ENCODE assay signal across 29 mouse cellular contexts in genomic region chr7:55889996-55890395, GRCm38 (mm10). TPM values are rescaled to one million over a fixed set of nuclear protein-coding genes. Genes with fewer than 3 reads are reported as not detected.
DNase-seq lines count a peak whose midpoint lies in the region; ATAC-seq and TF ChIP-seq lines count a peak whose summit lies in the region.
"Had no signal": no experiment of that assay in that cellular context is flagged by ENCODE, and none has a peak within 500 bp of the region (broad histone marks: within the 10 kb centered on the region; RNA-seq: fewer than 3 reads in every experiment).

No protein-coding gene starts in this region.

- no peak for DNase-seq in left cerebral cortex, adult 2 months (ENCODE audit: extremely low spot score in 1 of 2, low spot score in 2 of 2)
- no peak for DNase-seq in left cerebral cortex, postnatal 14 days (ENCODE audit: low spot score in 2 of 2)
- DNase-seq in T-cell, adult 2 months (ENCODE audit: low spot score): peak; percentile 52
- DNase-seq in naive thymus-derived CD4-positive, alpha-beta T cell, adult 2 months (ENCODE audit: low read depth): peak; percentile 55
- DNase-seq in gastrocnemius, postnatal 4 days (ENCODE audit: low spot score in 2 of 2): no peak
- no peak for DNase-seq in thymus, postnatal 25 days
- DNase-seq in forebrain, postnatal 0 days: no peak
- DNase-seq: adrenal gland, adult 2 months; adrenal gland, postnatal 10 days; adrenal gland, postnatal 25 days; cerebellum, adult 11 months; cerebellum, adult 18-20 months; cerebellum, adult 8-10 months; cerebellum, adult 9-11 months; cerebellum, postnatal 14 days; cerebellum, postnatal 36 days; embryo, embryonic 11 days had no signal

- no peak for TF ChIP-seq CTCF in left cerebral cortex, adult 2 months (IDR thresholded peaks at IDR 0.05)
- TF ChIP-seq CTCF in forebrain, postnatal 0 days (IDR thresholded peaks at IDR 0.05; ENCODE audit: low read depth): no peak

- no peaks in the 10 kb centered on the region for H3K27me3 ChIP-seq in forebrain, postnatal 0 days (ENCODE audit: insufficient read depth, low read length)
- H3K27me3 ChIP-seq: CH12.LX; embryonic facial prominence, embryonic 13.5 days; embryonic facial prominence, embryonic 15.5 days; forebrain, embryonic 12.5 days; Patski had no signal

- peaks cover 51% of the 10 kb centered on the region for H3K36me3 ChIP-seq in forebrain, postnatal 0 days (ENCODE audit: insufficient read depth)

- intact Hi-C loops in left cerebral cortex, adult 2 months (cut with DNase I): loop anchor here (5.0 kb wide), 1 partner anchor 48 kb away; the partner anchor contains the start of gene Cyfip1
- intact Hi-C loops in left cerebral cortex, postnatal 14 days (cut with DNase I): no loop called here

- H3K4me2 ChIP-seq in forebrain, postnatal 0 days (ENCODE audit: low read depth): no peak overlapping the region
- H3K4me2 ChIP-seq: embryonic facial prominence, embryonic 13.5 days; embryonic facial prominence, embryonic 15.5 days; forebrain, embryonic 12.5 days had no signal

- no peak overlapping the region for H3K4me3 ChIP-seq in left cerebral cortex, adult 2 months
- H3K4me3 ChIP-seq in forebrain, postnatal 0 days (ENCODE audit: low read depth, low read length): no peak overlapping the region
- H3K4me3 ChIP-seq: embryonic facial prominence, embryonic 13.5 days; embryonic facial prominence, embryonic 15.5 days; erythroblast, embryonic 14.5 days; forebrain, embryonic 10.5 days; forebrain, embryonic 12.5 days had no signal

- no peak overlapping the region for H3K9ac ChIP-seq in forebrain, postnatal 0 days
- H3K9ac ChIP-seq: embryonic facial prominence, embryonic 13.5 days; embryonic facial prominence, embryonic 15.5 days; forebrain, embryonic 12.5 days had no signal

- 0 out of 2 replicates have a peak overlapping the region, but pooled peaks have one; percentile 3 for H3K27ac ChIP-seq in left cerebral cortex, adult 2 months
- H3K27ac ChIP-seq in forebrain, postnatal 0 days (ENCODE audit: low read depth, low read length): no peak overlapping the region
- H3K27ac ChIP-seq: embryonic facial prominence, embryonic 13.5 days; embryonic facial prominence, embryonic 15.5 days; forebrain, embryonic 10.5 days; forebrain, embryonic 12.5 days had no signal

- no peaks in the 10 kb centered on the region for H3K4me1 ChIP-seq in forebrain, postnatal 0 days (ENCODE audit: insufficient read depth)
- H3K4me1 ChIP-seq: embryonic facial prominence, embryonic 13.5 days; embryonic facial prominence, embryonic 15.5 days; forebrain, embryonic 10.5 days; forebrain, embryonic 12.5 days had no signal

- 91% methylated on average over 4 of the region's 4 CpGs for WGBS in forebrain, postnatal 0 days

- H3K9me3 ChIP-seq in forebrain, postnatal 0 days (ENCODE audit: low read length): no peaks in the 10 kb centered on the region
- H3K9me3 ChIP-seq: embryonic facial prominence, embryonic 13.5 days; embryonic facial prominence, embryonic 15.5 days; forebrain, embryonic 10.5 days; forebrain, embryonic 12.5 days; G1E had no signal

- 0 out of 2 replicates have a peak, but pooled peaks have one; percentile 36 for ATAC-seq in neutrophil, adult 5-6 weeks (ENCODE audit: extremely low read depth, insufficient number of reproducible peaks, low FRiP score, poor library complexity, severe bottlenecking)
- ATAC-seq in forebrain, postnatal 0 days: no peak
- ATAC-seq: CD4-positive, CD25-positive, alpha-beta regulatory T cell, adult 4 months; forebrain, embryonic 14.5 days; forebrain, embryonic 16.5 days; Patski had no signal

RNA-seq across cellular contexts. Expression of gene Cyfip1, which starts 48.5 kb away (rescaled TPM):
- 10 to 100 TPM; 68.1 to 75.4 TPM for total RNA-seq in left cerebral cortex, adult 2 months (2021)
- 10 to 100 TPM; 71.3 to 75.2 TPM for total RNA-seq in left cerebral cortex, postnatal 14 days (2021)
- 27.6 and 43.7 TPM in 2 replicates for total RNA-seq in neutrophil, adult 5-6 weeks (2017)
- total RNA-seq in gastrocnemius, postnatal 4 days (2021): 10 to 100 TPM; 53.7 to 56.1 TPM
- 42.2 and 43.3 TPM in 2 replicates for total RNA-seq in forebrain, postnatal 0 days (2014; rRNA removed)
- polyA plus RNA-seq in forebrain, postnatal 0 days (2015; fragmentation: Nextera tagmentation; extraction: Ambion mirVana): 27.9 and 41.7 TPM in 2 replicates

Comparison
In these comparisons a context has a peak if more than half of its experiments do, and no peak if none do; other contexts are left out.
1. DNase-seq: peak in T-cell, adult 2 months (single experiment) and naive thymus-derived CD4-positive, alpha-beta T cell, adult 2 months (single experiment); none in left cerebral cortex, adult 2 months (0 of 2), left cerebral cortex, postnatal 14 days (0 of 2), gastrocnemius, postnatal 4 days (0 of 2), thymus, postnatal 25 days (single experiment) and forebrain, postnatal 0 days (single experiment).